Mouse (Mus musculus): ENCODE measurements at regions not wholly inside any gene's neighbourhood (a gene's known extent, or its start where the extent isn't known, plus 50 kb on each side); places are given as distances from the start of the nearest gene placed in this dataset.

DNA sequence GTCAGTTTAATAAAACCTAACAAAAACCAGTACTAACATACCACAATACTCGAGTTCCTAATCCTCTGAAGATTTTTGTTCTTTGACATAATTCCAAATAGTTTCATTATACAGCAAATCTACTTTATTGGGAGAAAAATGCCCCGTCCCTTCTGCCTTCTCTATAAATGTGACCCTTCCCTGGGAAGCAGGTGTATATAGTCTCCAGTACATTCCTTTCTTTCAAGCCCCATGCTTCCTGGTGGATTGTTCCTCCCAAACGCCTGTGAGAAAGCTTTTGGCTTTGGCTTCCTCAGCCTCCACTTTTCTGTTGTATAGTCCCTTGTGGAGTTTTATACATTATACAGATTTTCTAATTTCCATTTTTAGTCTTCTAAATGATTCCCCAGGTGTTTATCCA lies 1001.8 kb upstream of the Tenm3 start:
- DNase-seq, result no peak

DNA sequence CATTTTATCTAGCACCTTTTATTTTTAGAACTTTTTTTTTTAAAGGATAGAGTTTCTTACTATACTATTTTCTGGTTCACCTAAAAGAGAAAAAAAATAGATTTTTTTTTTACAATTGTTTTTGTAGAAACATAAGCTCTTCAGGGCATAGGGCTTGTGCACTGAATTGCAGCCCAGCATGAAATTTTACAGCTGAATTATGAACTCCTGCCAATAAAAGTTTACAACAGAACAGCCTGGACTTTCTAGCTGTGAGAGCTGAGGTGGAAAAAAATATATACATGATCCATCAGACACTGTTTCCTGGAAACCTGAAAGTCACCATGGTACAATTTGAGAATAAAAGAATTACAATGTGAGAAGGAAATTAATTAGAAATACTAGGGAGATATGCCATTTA lies 988.2 kb upstream of the Tenm3 start:
- no peak for DNase-seq

DNA sequence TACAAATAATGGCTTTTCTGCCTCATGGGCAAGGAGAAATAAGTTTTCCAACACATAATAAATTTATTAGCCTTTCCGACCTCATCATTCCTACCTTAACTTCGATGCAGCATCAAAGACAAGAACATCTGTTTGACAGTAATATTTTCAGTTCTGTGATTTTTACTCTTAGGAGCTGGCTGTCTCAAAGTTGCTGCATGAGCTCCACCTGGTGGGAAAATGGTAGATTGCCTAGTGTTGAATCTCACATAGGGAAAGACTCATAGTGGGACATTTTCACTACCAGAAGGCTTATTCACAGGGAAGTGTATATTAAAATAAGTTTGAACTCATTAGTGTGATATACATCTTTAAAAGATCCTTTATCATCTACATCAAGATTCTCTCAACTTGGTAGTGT lies 985.6 kb upstream of the Tenm3 start:
- peak; percentile 61 for DNase-seq

DNA sequence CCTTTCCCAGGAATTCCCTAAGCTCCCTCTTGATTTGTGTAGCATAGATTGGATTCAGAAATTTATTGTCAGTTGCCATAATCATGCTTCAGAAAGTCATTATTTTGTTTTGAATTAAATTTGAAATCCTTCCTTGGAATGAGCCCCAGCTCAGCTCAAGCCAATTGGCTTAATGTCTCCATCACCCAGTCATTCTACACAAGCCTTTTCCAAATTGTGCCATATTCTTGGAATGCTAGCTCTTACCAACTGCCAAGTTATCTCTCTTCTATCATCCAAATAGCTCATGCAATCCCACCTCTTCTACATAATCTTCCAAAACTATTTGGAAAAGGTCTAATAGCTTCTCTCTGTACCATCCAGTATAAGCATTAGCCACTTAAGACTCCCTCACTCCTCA lies 982.5 kb upstream of the Tenm3 start:
- DNase-seq, result no peak

DNA sequence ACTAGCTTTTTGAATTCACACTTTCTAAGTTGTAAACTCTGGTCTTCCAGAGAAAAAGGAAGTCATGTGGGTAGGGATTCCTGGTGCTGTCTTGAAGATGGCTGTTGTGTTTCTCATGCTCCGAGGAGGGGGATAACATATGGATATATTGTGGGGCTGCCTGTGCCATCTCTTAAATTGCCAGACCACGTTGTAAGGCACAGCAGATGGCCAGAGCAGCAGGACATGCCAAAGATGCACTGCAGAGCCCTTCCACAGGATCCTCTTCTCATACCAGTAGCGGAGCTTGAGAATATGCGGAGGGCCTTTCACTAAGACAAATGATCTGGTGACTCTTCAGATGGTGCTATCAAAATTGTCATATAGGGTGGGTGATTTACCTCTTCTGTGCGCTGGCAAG lies 981.2 kb upstream of the Tenm3 start:
- no peak for DNase-seq

DNA sequence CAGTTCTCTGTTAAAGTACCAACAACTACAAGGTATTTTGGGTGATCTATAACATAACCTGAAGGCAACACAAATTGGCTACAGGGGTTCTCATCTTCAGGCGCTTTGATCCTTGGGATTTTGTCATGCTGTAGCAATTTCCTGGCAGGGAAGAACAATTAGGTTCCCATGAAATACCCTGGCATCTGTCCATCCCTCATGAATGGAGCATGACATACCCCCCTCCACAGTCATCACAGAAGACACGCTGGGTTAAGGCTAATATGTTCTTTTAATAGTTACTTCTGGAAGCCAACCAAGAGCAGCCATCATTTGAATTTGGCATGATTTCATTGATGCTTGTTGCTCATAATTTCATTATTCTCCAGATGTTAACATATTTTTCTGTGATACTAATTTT lies 979.0 kb upstream of the Tenm3 start:
- no peak for DNase-seq

DNA sequence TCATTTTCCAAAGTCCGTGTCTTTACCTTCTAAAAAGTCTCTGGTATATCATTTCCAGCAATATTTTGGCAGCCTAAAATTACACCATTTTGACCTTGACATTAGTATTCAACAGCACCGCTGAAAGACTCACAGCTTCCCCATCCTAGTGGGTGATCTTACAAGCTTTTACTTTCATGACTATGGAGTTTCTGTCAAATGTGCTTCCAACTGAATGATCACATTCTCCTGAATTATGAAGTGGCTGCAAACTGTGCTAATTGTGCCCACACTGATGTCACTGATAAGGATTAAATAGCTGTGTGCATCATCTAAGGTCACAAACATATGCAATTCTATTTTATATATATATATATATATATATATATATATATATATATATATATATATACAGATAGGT lies 955.5 kb upstream of the Tenm3 start:
- no peak for DNase-seq

DNA sequence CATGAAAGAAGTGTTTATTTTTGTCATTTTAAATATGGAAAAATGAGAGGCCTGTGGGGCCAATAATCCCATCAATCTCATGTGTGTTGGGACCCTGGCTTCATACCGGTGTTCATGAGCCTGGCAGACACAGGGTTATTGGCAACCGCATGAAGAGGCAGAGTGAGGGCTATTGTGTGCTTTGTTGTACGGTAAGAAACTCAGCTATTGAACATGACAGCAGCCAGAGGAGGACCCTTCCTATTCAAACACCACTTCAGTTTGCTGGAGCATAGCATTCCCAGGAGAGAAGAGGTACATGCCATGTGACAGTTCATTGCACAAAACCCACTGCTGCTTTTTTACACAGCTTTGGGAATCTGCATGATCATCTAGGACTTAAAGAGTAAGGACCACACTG lies 953.0 kb upstream of the Tenm3 start:
- DNase-seq, result no peak

DNA sequence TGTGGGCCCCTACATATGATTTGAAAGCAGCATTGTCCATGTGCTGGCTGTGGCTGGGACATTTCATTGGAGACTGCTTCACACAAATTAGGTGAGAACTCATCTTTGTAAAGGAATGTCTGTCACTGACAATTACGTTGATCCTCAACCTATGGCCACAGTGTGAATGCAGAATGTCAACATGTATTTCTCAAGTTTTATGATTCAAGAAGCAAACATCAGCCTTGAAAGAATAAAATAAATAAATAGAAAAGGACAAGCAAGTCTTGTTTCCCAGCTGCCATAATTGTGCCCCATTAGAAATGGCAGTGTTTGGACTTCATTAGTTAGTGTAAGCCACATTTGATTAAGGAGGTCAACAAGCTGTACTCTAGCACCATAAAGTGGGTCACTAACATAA lies 950.7 kb upstream of the Tenm3 start:
- DNase-seq, result no peak

DNA sequence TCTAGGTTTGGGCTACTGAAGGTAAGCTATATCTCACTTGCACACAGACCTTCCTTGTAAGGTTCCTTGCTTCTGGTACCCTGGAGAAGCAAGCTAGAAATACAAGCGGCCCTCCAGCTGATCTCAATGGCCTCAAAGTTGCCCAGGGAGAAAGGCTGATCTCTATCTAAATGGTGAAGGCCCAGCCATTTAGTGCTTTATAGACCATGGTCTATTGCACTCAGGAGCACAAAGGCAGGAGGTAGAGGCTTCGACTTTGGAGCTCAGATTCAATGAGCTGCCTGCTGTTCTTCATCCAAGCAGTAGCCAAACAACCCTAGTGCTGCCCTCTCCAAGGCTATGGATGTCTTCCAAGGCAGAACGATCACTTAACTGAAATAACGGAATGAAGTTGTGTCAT lies 926.1 kb upstream of the Tenm3 start:
- DNase-seq, result peak; percentile 2

DNA sequence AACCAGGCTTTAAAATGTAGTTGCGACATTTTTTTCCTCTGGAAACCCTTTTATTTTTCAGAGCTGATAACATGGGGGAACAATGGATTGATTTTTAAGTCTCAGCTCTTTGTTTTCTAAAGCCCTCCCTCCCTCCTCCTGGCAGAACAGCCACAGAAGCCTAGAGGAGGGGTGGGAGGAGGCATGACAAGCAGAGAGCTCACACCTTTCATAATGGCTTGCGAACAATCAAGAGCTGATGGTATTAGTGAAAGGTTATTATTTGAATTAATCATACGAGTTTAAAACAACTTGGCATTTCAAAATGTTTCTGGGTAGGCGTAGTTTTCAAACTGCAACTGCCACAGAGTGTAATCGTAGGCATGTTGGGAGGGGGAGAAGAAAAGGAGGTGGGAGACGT lies 894.3 kb upstream of the Tenm3 start:
- DNase-seq, result no peak

DNA sequence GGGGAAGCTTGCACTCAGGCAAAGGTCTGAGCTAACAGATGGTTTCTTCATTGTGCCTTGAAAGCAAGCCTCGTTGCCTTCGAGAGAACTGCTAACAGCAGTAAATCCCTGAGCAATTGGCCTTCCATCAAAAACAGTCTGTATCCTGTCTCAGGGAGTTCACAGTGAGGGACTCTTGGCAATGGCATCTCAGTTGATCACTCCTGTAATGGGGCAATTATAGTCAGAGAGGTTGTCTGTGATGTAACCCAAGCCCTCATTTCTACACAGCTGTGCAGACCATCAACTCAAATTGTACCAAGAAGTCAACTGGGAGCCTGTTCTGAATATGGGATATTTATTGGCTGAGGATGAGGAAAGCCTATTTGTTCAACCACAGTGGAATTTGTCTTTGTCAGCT lies 885.4 kb upstream of the Tenm3 start:
- DNase-seq, result no peak

DNA sequence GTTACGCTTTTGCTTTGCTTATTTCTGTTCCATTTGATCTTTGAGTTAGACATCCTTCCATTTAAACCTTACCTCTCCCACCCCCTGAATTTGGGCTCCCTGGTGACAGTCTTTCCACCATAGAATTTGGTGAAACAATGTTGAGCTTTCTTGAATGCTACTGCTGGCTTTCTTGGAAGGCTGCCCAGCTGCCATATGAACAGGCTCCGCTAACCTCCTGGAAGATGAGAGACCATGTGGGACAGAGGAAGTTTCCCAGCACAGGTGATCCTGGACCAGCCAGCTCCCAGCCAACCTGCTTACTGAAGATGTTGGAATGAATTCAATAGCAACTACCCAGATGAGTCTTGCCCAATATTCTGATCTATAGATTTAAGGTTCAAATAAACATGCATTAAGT lies 868.6 kb upstream of the Tenm3 start:
- no peak for DNase-seq

DNA sequence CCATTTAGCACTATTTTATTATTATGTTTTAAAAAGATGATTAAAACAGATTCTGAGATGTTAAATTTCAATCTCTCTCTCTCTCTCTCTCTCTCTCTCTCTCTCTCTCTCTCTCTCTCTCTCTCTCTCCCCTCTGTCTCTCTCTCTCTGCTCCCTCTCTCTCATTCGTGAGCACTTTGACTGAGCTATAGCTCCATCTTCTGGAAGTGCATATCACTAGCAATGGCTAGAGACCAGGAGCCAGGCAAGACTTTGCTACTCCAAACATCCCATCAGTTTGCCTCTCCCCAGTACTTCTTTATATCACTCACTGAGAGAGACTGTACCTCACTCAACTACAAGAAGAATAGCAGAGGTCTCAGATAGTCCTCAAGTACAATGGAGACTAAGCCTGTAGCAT lies 865.0 kb upstream of the Tenm3 start:
- no peak for DNase-seq

DNA sequence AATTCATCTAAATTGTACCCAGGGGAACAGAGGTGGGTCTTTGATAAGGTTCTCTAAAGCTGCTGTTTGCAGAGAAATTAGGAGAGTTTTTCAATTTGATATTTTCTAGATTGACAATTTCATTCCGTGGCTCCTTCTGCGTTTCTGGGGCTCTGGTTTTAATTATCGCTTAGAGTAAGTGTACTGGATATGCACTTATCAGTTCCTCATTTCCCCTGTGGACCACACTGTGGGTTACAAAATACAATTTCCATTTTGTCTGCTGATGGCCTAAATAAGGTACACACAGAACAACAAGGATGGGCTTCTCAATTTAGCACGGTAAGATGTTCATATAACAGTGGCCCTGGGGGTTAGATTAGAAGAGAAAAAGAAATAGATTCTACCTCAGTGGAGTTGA lies 855.3 kb upstream of the Tenm3 start:
- no peak for DNase-seq

DNA sequence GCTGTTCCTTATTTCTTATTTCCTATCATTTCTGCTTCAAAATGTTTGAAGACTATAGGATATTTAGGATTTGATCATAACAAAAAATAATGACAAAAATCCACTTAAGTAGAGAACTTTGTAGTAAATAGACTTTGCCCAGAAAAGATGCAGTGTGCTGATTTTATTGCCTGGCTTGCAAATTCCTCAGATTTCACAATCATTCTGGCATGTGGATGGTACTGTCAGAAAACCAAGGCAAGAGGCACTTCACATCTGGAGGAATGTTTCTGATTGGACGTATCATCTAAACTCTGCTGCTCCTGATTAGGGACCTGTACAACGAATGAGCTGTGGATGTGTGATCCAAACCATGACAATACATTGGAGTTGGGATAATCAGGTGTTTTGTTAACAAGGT lies 853.0 kb upstream of the Tenm3 start:
- DNase-seq, result no peak
